Mouse (Mus musculus) hindbrain, embryonic 15.5 days (tissue): ENCODE measurements at regions not wholly inside any gene's neighbourhood (a gene's known extent, or its start where the extent isn't known, plus 50 kb on each side); places are given as distances from the start of the nearest gene placed in this dataset.

ENCODE experiments used
- ATAC-seq: fragments of 200-750 bp; cut with Nextera tagmentation; 2 replicates; pipeline ENCODE4 v1.8.0; 2017; ENCODE audit warnings: low read depth, moderate number of reproducible peaks, moderate TSS enrichment; ENCODE audit not compliant: low FRiP score
- H3K27ac ChIP-seq: fragments of 300-500 bp; sonication (generic); replicated peaks from 2 replicates; pipeline ENCODE4 v1.5.1; 2015; ENCODE audit warnings: mild to moderate bottlenecking, inconsistent platforms
- H3K27me3 ChIP-seq: fragments of 300-500 bp; sonication (generic); 2 replicates; pipeline ENCODE4 v1.6.1; 2015; ENCODE audit warnings: control low read depth, inconsistent platforms
- H3K36me3 ChIP-seq: fragments of 300-500 bp; sonication (generic); 2 replicates; pipeline ENCODE4 v1.6.1; 2015; ENCODE audit warnings: control low read depth, inconsistent platforms
- H3K4me1 ChIP-seq: fragments of 300-500 bp; sonication (generic); replicated peaks from 2 replicates; pipeline ENCODE4 v1.6.1; 2015; ENCODE audit warnings: control low read depth, inconsistent platforms
- H3K4me2 ChIP-seq: fragments of 300-500 bp; sonication (generic); 2 replicates; pipeline ENCODE4 v1.6.1; 2015; ENCODE audit warnings: moderate library complexity, mild to moderate bottlenecking, inconsistent platforms
- H3K4me3 ChIP-seq: fragments of 300-500 bp; sonication (generic); 2 replicates; pipeline ENCODE4 v1.5.1; 2015; ENCODE audit warnings: mild to moderate bottlenecking, inconsistent platforms
- H3K9ac ChIP-seq: fragments of 300-500 bp; sonication (generic); 2 replicates; pipeline ENCODE4 v1.6.1; 2015; ENCODE audit warnings: inconsistent platforms
- H3K9me3 ChIP-seq: fragments of 300-500 bp; sonication (generic); 2 replicates; pipeline ENCODE4 v1.6.1; 2016; ENCODE audit warnings: control low read depth, inconsistent platforms
- WGBS: fragments of 180-500 bp; shearing (Covaris S2); methylation state at CpG from one replicate; pipeline ENCODE4 v1.1.7; 2015; 5-methylcytosine and 5-hydroxymethylcytosine counted together

GRCm38 (mm10) chr8:115466122-115466521 lies 241.5 kb downstream of the Maf start:
- peaks cover 7% of the 10 kb centered on the region; the same call in 1 of the 2 replicates for H3K4me1 ChIP-seq
- ATAC-seq, result no peak
- no peaks in the 10 kb centered on the region for H3K9me3 ChIP-seq
- H3K4me3 ChIP-seq, result no peak overlapping the region
- H3K4me2 ChIP-seq, result no peak overlapping the region
- H3K27me3 ChIP-seq, result no peaks in the 10 kb centered on the region
- H3K27ac ChIP-seq, result no peak overlapping the region
- H3K9ac ChIP-seq, result no peak overlapping the region
- WGBS, result 38% methylated on average over 7 of the region's 7 CpGs
- H3K36me3 ChIP-seq, result no peaks in the 10 kb centered on the region

GRCm38 (mm10) chr8:115462657-115463056 lies 244.9 kb downstream of the Maf start:
- Histone ChIP-seq H3K27ac (no peak overlapping the region), H3K27me3 (no peaks in the 10 kb centered on the region), H3K4me3 (no peak overlapping the region), H3K36me3 (no peaks in the 10 kb centered on the region), H3K9ac (no peak overlapping the region), H3K4me1 (peaks cover 7% of the 10 kb centered on the region; the same call in 1 of the 2 replicates), H3K9me3 (no peaks in the 10 kb centered on the region), H3K4me2 (no peak overlapping the region)
- no peak for ATAC-seq
- 71% methylated on average over 6 of the region's 6 CpGs for WGBS

- Histone ChIP-seq H3K27me3 (no peaks in the 10 kb centered on the region), H3K4me3 (no peak overlapping the region), H3K9me3 (no peaks in the 10 kb centered on the region), H3K4me2 (no peak overlapping the region), H3K9ac (no peak overlapping the region), H3K36me3 (no peaks in the 10 kb centered on the region), H3K4me1 (0 out of 2 replicates have a peak, but pooled peaks cover 3% of the 10 kb centered on the region), H3K27ac (no peak overlapping the region)
- 81% methylated on average over 3 of the region's 3 CpGs for WGBS
- ATAC-seq, result no peak
These were observed 249.5 kb downstream of the Maf start for GRCm38 (mm10) chr8:115458119-115458518.

GRCm38 (mm10) chr8:115450789-115451188 lies 256.8 kb downstream of the Maf start:
- Histone ChIP-seq H3K9me3 (no peaks in the 10 kb centered on the region), H3K27me3 (0 out of 2 replicates have a peak, but pooled peaks cover 2% of the 10 kb centered on the region), H3K4me2 (no peak overlapping the region), H3K4me3 (no peak overlapping the region), H3K4me1 (0 out of 2 replicates have a peak, but pooled peaks cover 3% of the 10 kb centered on the region), H3K36me3 (no peaks in the 10 kb centered on the region), H3K9ac (no peak overlapping the region), H3K27ac (no peak overlapping the region)
- WGBS, result 79% methylated on average over 1 of the region's 1 CpGs
- ATAC-seq, result no peak

GRCm38 (mm10) chr8:115448367-115448766 lies 259.2 kb downstream of the Maf start:
- H3K27ac ChIP-seq, result no peak overlapping the region
- ATAC-seq, result no peak
- H3K9me3 ChIP-seq, result no peaks in the 10 kb centered on the region
- H3K9ac ChIP-seq, result no peak overlapping the region
- 32% methylated on average over 3 of the region's 3 CpGs for WGBS
- H3K36me3 ChIP-seq, result no peaks in the 10 kb centered on the region
- H3K4me1 ChIP-seq, result no peaks in the 10 kb centered on the region
- no peak overlapping the region for H3K4me3 ChIP-seq
- no peak overlapping the region for H3K4me2 ChIP-seq
- H3K27me3 ChIP-seq, result 0 out of 2 replicates have a peak, but pooled peaks cover 2% of the 10 kb centered on the region

GRCm38 (mm10) chr8:115444519-115444918 lies 263.1 kb downstream of the Maf start:
- Histone ChIP-seq H3K36me3 (no peaks in the 10 kb centered on the region), H3K9ac (no peak overlapping the region), H3K27ac (no peak overlapping the region), H3K4me3 (no peak overlapping the region), H3K4me2 (no peak overlapping the region), H3K9me3 (no peaks in the 10 kb centered on the region), H3K4me1 (peaks cover 3% of the 10 kb centered on the region; the same call in 1 of the 2 replicates), H3K27me3 (0 out of 2 replicates have a peak, but pooled peaks cover 2% of the 10 kb centered on the region)
- ATAC-seq, result no peak
- WGBS, result 96% methylated on average over 5 of the region's 5 CpGs

GRCm38 (mm10) chr8:115441943-115442550 lies 265.5 kb downstream of the Maf start:
- Histone ChIP-seq H3K36me3 (no peaks in the 10 kb centered on the region), H3K27ac (no peak overlapping the region), H3K4me2 (no peak overlapping the region), H3K4me3 (no peak overlapping the region), H3K4me1 (peaks cover 3% of the 10 kb centered on the region; the same call in 1 of the 2 replicates), H3K9ac (no peak overlapping the region), H3K27me3 (no peaks in the 10 kb centered on the region), H3K9me3 (no peaks in the 10 kb centered on the region)
- 81% methylated on average over 6 of the region's 6 CpGs for WGBS
- no peak for ATAC-seq

- Histone ChIP-seq H3K27ac (no peak overlapping the region), H3K36me3 (no peaks in the 10 kb centered on the region), H3K4me2 (no peak overlapping the region), H3K27me3 (no peaks in the 10 kb centered on the region), H3K9ac (no peak overlapping the region), H3K4me1 (peaks cover 3% of the 10 kb centered on the region; the same call in 1 of the 2 replicates), H3K9me3 (no peaks in the 10 kb centered on the region), H3K4me3 (no peak overlapping the region)
- no peak for ATAC-seq
- 69% methylated on average over 6 of the region's 6 CpGs for WGBS
These were observed 266.3 kb downstream of the Maf start for GRCm38 (mm10) chr8:115441323-115441722.

GRCm38 (mm10) chr8:115440151-115440550 lies 267.4 kb downstream of the Maf start:
- no peaks in the 10 kb centered on the region for H3K27me3 ChIP-seq
- no peak overlapping the region for H3K4me3 ChIP-seq
- no peak overlapping the region for H3K4me2 ChIP-seq
- H3K27ac ChIP-seq, result no peak overlapping the region
- no peaks in the 10 kb centered on the region for H3K9me3 ChIP-seq
- WGBS, result 83% methylated on average over 3 of the region's 3 CpGs
- no peaks in the 10 kb centered on the region for H3K36me3 ChIP-seq
- H3K9ac ChIP-seq, result no peak overlapping the region
- H3K4me1 ChIP-seq, result peaks cover 3% of the 10 kb centered on the region; the same call in 1 of the 2 replicates
- no peak for ATAC-seq

- Histone ChIP-seq H3K9ac (no peak overlapping the region), H3K27ac (no peak overlapping the region), H3K4me3 (no peak overlapping the region), H3K27me3 (no peaks in the 10 kb centered on the region), H3K9me3 (no peaks in the 10 kb centered on the region), H3K36me3 (no peaks in the 10 kb centered on the region), H3K4me2 (no peak overlapping the region), H3K4me1 (peaks cover 3% of the 10 kb centered on the region; the same call in 1 of the 2 replicates)
- WGBS, result 84% methylated on average over 5 of the region's 5 CpGs
- no peak for ATAC-seq
These were observed 268.1 kb downstream of the Maf start for GRCm38 (mm10) chr8:115439512-115439911.

GRCm38 (mm10) chr8:115437956-115438355 lies 269.6 kb downstream of the Maf start:
- Histone ChIP-seq H3K27me3 (no peaks in the 10 kb centered on the region), H3K4me1 (peaks cover 3% of the 10 kb centered on the region; the same call in 1 of the 2 replicates), H3K4me2 (no peak overlapping the region), H3K27ac (no peak overlapping the region), H3K36me3 (no peaks in the 10 kb centered on the region), H3K9me3 (no peaks in the 10 kb centered on the region), H3K4me3 (no peak overlapping the region), H3K9ac (no peak overlapping the region)
- WGBS, result 86% methylated on average over 9 of the region's 9 CpGs
- no peak for ATAC-seq

GRCm38 (mm10) chr8:115436356-115436721 lies 271.3 kb downstream of the Maf start:
- Histone ChIP-seq H3K4me1 (peaks cover 2% of the 10 kb centered on the region; the same call in 1 of the 2 replicates), H3K9ac (no peak overlapping the region), H3K4me2 (no peak overlapping the region), H3K4me3 (no peak overlapping the region), H3K9me3 (no peaks in the 10 kb centered on the region), H3K27me3 (no peaks in the 10 kb centered on the region), H3K27ac (no peak overlapping the region), H3K36me3 (no peaks in the 10 kb centered on the region)
- 87% methylated on average over 4 of the region's 4 CpGs for WGBS
- ATAC-seq, result no peak
